Mouse (Mus musculus) frontal cortex, postnatal 25 days (tissue): Measurements from ENCODE around the gene Atp4a.
"Not testable (repeated sequence)": the region's sequence is repeated elsewhere in the genome, so short reads cannot be mapped to it uniquely, and the experiment has no call there.

Source experiments
- DNase-seq, 2 experiments: peaks; one replicate each; pipeline ENCODE4 v3.0.0; 2022; ENCODE audit warnings: low spot score in 2 of 2

Gene Atp4a

DNA sequence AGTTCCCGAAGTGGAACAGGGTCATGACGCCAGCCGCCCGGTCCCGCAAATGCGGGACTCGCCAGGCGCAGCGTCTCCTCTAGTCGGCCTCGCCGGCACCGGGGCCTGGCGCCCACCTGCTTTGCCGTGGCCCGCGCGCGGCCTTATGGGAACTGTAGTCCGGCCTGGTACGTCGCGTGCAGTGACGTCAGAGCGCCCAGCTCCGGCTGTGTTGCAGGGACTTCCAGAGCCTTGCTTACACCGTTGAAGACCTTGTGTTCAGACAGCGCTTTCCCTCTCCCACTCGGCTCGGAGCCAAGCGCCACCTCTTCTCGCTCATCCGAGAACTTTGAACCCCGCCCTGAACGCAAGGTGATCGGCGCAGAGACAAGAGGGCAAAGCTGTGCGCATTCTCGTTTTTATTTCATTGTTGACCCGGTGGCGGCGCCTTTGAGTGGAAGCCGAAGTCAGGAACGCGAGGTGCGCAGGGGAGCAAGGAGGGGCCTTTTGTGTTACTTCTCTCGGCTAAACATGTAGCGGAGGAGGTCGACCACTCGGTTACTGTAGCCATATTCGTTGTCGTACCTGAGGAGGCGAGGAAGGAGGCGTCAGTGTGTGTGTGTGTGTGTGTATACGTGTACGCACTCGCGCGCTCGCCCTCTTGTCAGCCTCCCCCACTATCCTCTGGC is 17.5 kb downstream of the Atp4a start, which contains the start of gene Tmem147:
Gene Tmem147, minus strand, starts transcription at position 145 of the 668 bp plus-strand sequence.
- peak; percentile 93 to 95 for DNase-seq

DNA sequence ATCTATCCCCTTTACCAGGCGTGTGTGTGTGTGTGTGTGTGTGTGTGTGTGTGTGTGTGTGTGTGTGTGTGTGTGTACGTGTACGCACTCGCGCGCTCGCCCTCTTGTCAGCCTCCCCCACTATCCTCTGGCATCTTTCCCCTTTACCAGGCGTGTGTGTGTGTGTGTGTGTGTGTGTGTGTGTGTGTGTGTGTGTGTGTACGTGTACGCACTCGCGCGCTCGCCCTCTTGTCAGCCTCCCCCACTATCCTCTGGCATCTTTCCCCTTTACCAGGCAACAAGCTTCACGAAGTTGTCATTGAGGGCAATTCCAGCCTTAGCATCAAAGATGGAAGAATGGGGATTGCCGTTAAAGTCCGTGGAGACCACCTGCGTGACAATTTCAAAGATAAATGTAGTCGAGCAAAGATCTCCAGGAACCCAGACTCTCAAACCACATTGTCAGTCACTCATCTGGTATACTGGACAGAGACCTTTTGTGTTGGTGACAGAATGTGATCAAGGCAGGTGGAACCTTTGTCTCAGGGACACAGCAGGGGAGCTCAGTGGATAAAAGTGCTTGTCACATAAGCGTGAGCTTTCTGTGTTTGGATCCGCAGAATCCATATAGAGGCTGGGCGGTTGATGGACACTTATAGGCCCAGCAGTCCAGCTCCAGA is 18.2 kb downstream of the Atp4a start:
- not testable (repeated sequence) for DNase-seq

DNA sequence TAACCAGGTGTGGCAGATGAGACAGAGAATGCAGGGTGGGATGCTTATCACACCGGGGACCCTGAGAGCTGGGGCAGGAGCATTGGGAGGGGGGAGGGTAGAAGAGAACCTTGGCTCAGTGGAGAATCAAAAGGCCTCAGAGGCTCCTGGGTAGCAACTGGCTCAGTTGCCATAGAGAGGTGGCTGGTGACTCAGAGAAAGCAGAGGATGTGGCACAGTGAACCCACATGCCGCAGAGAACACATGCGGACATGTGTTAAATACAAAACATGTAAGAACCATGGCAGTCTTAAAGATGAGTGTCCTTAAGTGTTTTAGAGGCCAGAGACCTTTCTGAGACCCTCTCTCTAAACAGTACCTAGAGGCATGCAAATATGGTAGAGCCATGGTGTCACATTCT is 24.2 kb downstream of the Atp4a start:
- no peak for DNase-seq

DNA sequence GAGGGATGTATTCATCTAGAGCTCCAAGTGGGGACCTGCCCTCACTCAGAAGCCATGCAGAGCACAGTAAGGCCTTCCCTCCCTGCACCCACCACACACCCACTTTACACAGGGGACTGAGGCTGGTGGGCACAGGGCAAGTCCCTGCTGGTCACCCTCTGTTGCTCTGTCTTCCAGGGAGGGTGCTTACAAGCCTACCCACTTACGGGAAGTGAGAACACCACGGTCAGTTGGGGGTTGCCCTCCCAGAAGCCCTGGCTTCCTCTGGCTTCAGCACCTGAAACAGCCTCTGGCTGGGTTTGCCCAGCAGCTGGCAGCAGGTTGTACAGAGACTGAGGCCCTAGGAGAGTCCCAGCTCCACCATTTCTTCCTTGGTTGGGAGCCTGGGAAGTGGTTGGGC is 30.6 kb downstream of the Atp4a start:
- DNase-seq, result not testable (repeated sequence)

DNA sequence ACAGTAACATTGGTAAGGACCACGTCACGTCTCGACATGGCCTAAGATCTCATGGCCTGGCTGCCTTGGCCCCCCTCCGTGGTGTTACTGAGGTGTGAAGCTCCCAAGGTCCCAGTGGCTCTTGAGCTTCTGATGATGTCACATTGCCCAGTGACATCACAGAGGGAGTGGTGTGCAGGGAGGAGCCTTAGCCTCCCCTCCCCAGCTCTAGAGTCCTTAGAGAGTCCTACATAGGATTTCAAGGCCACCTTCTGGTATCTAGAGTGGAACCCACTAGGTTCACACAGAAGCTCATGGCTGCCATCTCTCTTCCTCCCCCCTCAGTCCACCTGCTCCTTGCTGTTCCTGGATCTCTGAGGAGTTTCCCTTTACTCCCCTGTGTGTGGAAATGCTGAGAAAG is 31.6 kb downstream of the Atp4a start, which contains the start of gene Gapdhs:
Gene Gapdhs, minus strand, starts transcription at position 65 of the 400 bp plus-strand sequence.
- DNase-seq, result not testable (repeated sequence)

DNA sequence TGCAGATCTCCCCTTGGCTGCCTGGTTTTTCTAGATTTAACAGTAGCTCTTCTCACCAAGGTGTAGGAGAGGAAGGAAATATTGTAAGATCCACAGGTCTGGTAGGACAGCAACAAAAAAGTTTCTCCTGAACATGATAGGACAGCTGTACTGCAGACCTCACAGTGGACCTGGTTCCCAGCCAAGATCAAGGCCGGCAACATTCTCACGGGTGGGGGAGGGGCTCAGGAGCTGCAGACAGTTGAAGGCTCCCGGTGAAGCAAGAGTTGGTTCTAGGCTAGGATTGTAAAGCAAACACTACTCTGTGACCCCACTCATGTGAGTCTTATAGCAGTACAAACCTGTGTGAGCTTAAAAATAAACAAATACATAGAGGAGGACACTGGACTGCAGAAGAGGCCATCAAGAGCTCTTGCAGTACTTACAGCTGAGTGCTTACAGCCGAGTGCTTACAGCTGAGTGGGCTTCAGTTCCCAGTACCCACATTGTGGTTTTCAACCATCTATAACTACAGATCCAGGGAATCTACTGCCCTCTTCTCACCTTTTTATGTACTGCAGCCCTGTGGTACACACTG is 32.1 kb downstream of the Atp4a start:
- no peak for DNase-seq

DNA sequence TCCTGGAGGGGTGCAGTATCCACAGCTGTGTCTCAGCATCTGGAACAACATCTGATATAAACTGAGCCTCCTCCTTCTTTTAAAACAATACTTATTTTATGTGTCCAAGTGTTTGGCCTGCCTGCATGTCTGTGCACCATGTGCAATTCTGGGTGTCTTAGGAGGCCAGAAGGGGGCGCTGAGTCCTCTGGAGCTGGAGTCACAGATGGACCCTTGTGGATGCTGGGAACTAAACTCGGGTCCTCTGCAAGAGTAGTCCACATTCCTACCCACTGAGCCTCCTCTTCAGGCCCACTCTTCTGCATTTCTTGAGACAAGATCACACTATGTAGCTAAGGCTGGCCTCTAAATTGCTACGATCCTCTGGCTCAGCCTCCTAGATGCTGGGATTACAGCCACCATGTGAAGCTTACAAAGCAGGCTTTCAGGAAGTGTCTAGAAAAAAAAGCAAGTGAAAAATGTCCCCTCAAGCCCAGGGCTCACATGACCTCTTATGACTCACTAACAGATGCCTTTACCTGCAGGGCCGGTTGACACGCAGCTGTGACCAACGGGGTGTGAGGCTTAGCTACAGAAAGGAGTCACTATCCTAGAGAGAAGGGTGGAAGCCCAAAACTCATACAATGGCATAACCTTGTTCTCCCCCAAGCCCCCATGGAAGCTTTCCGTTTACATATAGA is 35.7 kb downstream of the Atp4a start:
- DNase-seq, result no peak

DNA sequence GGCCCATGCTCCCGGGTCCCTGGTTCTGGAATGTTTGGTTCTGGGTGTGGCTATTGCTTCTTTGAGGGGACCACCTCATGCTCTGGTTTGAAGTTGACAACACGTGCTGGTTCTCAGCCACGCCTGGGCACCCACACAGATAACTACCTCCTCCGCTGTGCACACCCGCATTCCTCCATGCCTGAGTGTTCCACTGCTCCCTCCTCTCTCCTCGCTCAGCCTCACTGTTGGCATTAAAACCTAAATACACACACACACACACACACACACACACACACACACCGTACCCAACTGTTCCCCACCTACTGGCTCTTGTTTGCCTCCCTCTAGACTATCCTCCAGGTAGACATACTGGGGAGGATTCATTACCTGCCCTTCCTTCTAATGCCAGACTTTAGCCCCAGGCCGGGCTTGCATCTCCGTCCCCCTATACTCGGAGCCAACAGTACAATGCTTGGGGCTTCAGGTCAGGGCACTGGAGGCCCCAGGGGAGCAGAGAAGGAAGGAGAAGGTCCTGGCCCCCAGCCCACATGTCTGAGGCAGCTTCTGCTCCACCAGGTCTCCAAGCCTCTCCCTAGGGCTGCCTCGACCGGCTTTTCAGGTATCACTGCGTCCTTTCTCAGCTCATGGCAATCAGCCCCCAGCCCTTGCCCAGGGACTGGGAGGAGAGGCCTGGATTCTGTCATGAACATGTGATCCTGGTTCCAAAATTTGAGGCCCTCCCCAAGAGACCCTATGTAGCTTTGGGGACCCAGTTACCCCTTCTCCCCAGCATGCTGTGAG is 38.0 kb downstream of the Atp4a start:
- no peak for DNase-seq

DNA sequence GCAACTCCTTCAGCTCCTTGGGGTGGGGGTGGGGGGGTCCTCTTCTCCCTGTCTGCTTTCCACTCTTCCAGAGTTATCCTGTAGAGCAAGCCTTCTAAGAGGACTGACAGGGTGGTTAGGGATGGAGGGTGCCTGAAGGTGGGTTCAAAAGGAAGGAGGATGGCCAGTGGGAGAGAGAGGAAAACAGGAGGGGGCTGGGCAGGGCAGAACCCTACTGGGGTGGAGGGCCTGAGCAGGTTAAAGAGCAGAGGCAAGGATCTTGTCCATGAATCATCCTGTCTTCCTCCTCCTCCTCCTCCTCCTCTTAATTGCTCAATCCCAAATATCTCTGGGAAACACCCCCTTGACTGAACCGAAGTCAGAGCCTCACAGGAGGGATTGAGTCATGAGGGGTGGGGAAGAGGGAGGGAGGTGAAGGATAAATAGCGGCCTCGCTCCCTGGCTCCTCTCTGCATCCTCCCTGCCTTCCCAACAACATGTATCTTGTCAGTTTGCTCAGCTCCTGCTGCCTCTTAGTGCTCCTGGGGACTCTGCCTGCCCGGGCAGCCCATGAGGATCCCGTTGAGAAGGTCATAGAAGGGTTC is 39.2 kb downstream of the Atp4a start, which contains the start of gene Sbsn:
Gene Sbsn, plus strand, starts transcription at position 386 of the 584 bp plus-strand sequence.
- no peak for DNase-seq

DNA sequence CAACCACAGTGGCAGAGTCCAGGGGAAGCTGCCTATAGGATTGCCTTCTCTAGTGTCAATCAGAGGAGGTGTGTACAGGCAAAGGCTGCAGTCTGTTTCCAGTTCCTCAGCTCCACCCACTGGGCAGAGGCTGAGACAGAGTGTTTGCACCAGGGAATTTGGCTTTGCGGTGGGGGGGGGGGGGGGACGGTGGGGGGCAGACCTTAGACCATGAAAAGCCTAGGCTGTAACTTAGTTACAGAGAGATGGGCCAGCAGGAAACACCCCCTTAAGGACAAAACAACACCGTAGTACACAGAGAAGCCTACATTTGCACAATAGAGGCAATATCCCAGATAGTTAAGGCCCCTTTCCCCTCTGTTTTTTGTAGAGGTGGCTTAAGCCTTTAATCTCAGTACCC is 45.0 kb downstream of the Atp4a start:
- no peak for DNase-seq

DNA sequence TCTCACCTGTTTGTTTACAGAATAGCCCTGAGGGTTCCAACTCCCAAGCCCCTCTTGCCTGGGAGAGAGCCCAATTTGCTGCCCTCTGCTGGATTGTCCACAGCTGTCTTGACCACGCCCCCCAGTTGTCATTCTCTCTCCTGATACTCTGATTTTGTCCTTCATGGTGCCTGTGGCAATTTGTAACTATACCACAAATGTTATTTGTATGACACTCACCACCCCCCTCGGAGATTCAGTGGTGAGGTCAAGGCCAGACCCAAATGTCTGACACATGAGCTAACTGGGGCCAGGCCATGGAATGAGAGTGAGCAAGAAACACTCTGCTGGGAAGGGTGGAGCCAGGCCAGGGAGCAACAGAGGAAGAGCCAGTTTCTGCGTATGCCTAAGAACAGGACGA is 46.8 kb downstream of the Atp4a start:
- DNase-seq, result no peak

DNA sequence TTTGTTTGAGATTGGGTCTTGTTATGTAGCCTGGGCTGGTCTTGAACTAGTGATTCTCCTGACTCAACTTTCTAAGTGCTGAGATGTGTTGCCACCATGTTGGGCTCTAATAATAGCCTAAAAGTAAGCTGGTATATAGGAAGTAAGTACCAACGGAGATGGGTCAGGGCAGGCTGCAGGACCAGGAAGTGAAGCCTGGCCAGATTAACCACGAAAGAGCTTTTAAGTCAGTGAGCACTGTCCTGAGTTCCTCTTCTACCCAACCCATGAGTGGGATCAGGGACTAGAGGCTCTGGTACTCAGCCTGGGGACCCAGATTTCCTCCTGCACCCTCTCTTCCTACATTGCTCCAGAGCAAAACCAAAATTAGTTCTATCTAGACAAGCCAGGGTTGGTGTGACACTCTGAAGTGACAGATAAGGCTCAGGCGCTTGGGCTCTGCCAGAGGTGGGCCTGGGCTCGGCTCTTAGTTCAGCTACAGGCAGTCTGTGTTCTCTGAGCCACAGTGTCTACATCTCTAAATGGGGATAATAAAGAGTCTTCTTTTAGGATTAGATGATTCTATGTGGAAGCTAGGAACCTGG is 49.9 kb downstream of the Atp4a start:
- DNase-seq, result no peak

DNA sequence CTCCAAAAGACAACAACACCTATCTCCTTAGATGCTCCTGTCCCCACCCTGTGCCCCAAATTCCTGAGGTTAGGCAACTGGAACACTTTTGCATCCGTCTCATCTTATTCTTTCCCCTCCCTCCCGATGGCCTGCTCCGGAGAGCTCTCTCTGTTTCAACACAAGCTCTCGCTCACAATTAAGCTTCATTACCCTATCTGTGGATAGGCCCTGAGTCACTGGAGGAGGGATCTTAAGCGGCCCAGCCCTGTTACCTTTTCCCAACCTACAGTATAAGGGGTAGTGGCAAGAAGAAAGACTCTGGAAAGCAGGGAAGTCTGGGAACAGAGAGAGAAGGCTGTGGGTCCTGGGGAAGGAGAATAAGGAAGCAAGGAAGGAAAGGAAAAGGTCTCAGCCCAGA is 51.4 kb downstream of the Atp4a start, which contains the start of gene Dmkn:
Gene Dmkn, plus strand, starts transcription at position 301 of the 400 bp plus-strand sequence.
- no peak for DNase-seq

DNA sequence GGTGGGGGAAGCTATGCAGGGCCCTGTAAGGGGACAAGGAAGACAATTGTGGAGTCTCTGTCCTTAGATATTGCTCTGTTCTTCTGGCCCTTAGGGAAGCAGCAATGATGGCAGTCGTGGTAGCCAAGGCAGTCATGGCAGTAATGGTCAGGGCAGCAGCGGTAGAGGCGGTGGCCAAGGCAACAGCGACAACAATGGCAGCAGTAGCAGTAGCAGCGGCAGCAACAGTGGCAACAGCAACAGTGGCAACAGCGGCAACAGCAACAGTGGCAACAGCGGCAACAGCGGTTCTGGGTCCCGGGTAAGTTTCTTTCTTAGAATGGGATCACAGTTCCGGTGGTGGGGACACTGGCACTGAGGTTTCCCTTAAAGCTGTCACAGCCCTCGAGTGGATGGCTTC is 53.2 kb downstream of the Atp4a start:
- no peak for DNase-seq

DNA sequence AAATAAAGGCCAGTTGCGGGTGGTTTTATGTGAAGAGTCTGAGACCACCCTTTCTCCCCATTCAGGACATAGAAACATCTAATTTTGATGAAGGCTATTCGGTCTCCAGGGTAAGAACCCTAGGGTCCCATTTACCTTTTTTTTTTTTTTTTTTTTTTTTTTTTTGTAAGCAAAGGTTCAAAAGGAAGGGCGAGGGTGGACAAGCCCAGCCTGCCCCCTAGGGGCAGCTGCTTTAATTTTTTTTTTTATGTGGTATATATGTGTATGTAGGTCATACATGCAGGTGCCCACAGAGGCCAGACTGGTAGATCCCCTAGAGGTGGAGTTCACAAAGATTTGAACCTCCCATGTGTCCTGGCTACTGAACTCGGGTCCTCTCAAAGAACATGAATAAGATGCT is 54.4 kb downstream of the Atp4a start:
- DNase-seq, result no peak

DNA sequence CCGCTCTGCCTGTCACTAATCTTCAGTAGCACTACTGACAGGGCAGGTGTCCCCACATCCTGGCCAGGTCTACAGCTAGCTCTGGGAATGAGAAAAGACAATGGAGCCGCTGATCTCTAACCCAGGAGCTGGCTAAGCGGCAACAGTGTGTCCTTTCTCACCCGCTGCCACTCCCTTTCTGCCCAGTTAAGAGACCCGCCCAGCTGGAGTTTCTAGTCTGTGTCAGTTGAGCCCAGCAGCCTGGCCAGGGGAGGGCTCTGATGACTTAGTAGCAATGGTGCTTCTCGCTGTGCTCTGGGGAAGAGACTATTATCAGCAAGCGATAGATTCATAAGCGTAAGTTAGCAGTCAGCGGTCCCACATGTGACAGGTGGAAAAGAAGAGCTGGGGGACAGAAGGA is 57.2 kb downstream of the Atp4a start:
- no peak for DNase-seq
